Mouse (Mus musculus) kidney, adult 11 months (tissue): ENCODE measurements around the gene Gas2l3.
A peak's percentile ranks its signal among the peaks of the same experiment; 100 is the strongest.

Experiments used
- DNase-seq: peaks from one replicate; pipeline ENCODE4 v3.0.0; 2022

Gas2l3 gene

DNA sequence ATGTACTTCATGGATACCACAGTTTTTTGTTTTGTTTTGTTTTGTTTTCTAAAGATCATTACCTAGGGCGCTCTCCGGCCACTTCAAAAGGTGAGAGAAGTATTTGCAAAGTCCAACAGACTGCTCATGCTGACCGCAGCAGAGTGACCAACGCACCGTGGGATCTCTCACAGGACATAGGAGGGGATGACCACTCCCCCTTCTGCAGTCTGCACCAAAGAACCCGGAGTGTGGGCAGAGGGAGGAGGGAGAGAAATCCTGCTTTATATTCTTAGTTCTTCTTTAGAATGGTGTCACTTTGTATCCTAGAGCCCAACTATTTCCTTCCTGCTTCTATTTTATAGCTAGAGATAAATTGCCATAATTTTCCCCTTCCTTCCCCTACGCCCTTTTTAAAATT, 48.4 kb downstream of the Gas2l3 start:
- no peak for DNase-seq

DNA sequence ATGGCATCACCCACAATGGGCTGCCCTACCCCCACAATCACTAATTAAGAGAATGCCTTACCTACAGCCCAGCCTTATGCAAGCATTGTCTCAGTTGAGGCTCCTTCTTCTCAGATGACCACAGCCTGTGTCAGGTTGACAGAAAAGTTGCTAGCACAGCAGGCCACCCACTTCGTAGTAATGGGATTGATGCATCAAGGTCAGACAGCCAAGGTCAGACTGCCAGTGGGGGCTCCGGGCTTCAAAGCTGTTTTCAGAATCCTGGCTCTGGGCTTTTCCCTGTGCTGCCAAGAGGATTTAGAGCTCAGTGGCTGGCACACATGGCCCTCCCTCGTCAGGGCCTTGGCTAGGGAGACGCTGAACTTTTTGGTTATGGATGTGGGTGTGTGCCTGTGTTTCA, 51.1 kb downstream of the Gas2l3 start:
- DNase-seq: no peak

DNA sequence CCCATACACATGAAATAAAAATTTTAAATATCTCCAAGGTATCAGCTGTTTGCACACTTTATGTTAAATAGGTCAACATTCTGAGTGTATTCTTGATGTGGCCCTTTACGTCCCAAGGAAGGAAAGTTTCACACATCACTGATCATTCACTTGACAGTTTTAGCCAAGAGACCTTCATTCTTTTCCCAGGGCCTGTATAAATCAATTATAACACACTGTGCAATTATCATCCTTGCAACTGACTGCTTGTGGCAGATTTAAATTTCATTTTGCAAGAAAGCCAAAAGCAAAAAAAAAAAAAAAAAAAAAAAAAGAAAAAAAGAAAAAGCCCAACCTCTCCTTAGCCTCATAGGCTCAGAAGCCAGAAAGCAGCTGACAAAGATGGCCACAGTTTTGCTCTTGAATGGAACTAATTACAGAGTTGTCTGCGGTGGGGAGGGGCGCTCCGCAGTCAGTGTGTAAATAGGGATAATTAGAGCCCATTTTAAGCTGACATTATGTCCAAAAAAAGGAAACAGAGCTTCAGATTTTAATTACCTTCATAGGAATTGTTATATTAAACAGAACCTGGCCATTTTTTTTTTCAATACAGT, 52.1 kb downstream of the Gas2l3 start:
- no peak for DNase-seq

DNA sequence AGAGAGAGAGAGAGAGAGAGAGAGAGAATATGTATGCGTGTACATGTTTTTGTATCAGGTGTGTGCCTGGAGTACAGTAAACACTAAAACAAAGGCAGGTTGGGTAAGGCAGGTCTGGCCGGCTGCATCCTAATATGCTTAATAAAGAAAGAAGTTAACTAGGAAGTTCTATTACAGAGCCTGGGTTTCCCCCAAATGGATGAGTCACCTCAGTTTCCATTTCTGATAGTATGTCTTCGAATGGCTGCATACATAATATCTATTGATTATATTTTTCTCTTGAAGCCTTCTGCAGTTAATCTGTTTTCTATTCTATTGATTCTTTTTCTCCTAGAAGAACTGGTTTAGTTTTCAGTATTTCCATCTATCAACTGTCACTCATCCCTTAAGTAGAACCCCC, 57.3 kb downstream of the Gas2l3 start:
- DNase-seq: no peak

DNA sequence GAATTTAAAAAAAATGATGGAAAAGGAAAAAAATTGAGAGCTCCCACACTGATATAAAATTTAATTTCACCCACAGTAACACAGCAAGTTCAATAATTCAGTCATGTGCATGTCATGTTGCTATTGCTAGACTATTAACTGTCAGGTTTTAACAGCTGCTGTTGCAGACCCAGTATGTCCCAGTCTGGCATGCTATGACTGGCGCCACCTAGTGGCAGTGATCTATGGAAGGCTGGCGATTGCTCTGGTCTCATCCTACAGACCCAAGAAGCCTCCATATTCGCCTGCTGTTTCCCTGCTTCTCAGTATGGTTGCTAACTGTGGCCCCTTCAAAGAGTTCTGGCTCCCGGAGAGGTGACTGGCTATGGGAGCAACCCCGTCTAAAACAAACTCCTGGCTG, 60.3 kb downstream of the Gas2l3 start:
- peak; percentile 61 for DNase-seq

DNA sequence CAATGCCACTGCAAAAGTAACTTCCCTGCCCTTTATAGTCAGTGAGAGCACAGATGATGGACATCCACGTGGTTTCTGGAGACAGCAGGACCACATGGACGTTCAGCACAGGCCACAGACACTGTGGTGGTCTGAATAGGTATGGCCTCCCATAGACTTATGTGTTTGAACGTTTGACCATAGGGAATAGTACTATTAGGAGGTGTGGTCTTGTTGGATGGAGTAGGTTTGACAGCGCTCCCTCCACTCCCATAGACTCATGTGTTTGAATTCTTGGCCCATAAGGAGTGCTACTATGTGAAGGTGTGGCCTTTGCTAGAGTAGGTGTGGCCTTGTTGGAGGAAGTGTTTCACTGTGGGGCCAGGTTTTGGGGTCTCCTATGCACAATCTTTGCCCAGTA, 66.0 kb downstream of the Gas2l3 start:
- DNase-seq: no peak

DNA sequence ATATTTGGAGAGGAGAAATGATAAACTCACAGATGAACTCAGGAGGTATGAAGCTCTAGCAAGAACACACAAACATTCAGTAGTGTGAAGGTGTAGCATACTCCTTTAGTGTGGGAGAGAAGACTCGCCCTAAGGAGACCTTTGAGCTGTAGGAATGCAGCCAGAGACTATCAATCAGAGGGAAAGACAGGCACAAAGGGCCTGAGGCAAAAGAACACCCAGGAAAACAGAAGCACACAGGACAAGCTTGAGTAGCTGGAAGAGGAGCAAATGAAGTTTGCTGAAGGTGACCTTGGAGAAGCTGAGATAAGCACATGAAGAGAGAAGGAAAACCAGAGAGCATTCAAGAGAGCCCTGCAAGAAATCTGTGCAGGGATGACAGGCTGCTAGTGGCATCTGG, 73.7 kb downstream of the Gas2l3 start:
- DNase-seq: peak; percentile 24

DNA sequence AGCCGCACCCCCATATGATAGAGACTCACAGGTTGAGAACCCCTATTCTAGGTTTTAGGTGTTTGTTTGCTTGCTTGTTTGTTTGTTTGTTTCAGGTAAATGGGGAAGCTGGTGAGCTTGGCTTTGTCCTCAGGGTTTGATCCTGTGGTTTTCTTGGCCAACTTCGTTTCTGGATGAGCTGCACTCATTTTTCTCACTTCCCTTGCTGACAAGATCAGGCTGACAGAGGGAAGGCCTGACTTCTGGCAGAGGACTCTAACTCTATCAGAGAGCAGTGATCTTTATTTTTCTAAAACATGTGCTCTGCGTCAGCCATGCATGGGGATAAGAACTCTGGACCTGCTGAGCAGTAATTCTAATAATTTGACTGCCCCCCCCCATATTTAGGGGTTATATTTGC, 84.8 kb downstream of the Gas2l3 start:
- DNase-seq: no peak
